In the genomic region with DNA sequence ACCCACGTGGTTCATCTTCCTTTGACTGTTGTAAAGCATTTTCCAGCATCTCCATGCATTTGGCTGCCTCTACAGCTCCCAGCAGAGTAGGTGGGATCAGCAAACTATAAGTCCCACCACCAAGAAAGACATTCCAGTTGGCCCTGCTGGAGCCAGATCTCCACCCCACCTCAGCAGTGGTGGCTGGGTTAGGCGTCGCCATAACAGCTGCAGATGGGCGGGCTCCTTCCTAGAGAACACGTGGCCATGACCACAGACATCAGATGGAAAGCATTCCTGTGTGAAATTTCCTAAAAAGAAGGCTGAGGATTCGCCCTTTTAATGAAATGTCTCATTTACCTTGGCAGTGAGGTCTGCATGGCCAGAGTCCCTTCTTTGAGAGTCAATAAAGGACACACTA, we compare ENCODE assay signal across 22 mouse cellular contexts.
"Had no signal": no experiment of that assay in that cellular context is flagged by ENCODE, and none has a peak within 500 bp of the region (broad histone marks: within the 10 kb centered on the region; RNA-seq: fewer than 3 reads in every experiment).

No protein-coding gene starts in this region.

- H3K36me3 ChIP-seq: limb, embryonic 12.5 days; limb, embryonic 15.5 days; midbrain, embryonic 12.5 days; midbrain, embryonic 15.5 days; neural tube, embryonic 13.5 days; stomach, embryonic 15.5 days had no signal

- ATAC-seq: intestine, postnatal 0 days; midbrain, embryonic 15.5 days had no signal

- H3K9ac ChIP-seq: limb, embryonic 12.5 days; limb, embryonic 15.5 days; midbrain, embryonic 12.5 days; midbrain, embryonic 15.5 days; neural tube, embryonic 13.5 days; stomach, embryonic 15.5 days had no signal

- H3K4me1 ChIP-seq: limb, embryonic 12.5 days; limb, embryonic 15.5 days; midbrain, embryonic 12.5 days; midbrain, embryonic 15.5 days; neural tube, embryonic 13.5 days; stomach, embryonic 15.5 days had no signal

- H3K4me3 ChIP-seq: layer of hippocampus, adult 2 months; left cerebral cortex, adult 2 months; limb, embryonic 12.5 days; limb, embryonic 15.5 days; midbrain, embryonic 12.5 days; midbrain, embryonic 15.5 days; neural tube, embryonic 13.5 days; stomach, embryonic 15.5 days had no signal

- H3K9me3 ChIP-seq: limb, embryonic 12.5 days; limb, embryonic 15.5 days; midbrain, embryonic 12.5 days; midbrain, embryonic 15.5 days; neural tube, embryonic 13.5 days; stomach, embryonic 15.5 days had no signal

- DNase-seq: kidney, adult 2 months; kidney, postnatal 25 days; layer of hippocampus, postnatal 36 days; left cerebral cortex, postnatal 4 days; lung, adult 2 months; lung, postnatal 14 days; lung, postnatal 4 days; retina, postnatal 1 day; right cerebral cortex, postnatal 25 days; spleen, adult 18-20 months; thymus, adult 18-20 months; thymus, postnatal 36 days had no signal

- H3K27ac ChIP-seq: kidney, postnatal 0 days; layer of hippocampus, adult 2 months; left cerebral cortex, adult 2 months; limb, embryonic 12.5 days; limb, embryonic 15.5 days; midbrain, embryonic 12.5 days; midbrain, embryonic 15.5 days; neural tube, embryonic 13.5 days; stomach, embryonic 15.5 days had no signal

- H3K4me2 ChIP-seq: limb, embryonic 12.5 days; limb, embryonic 15.5 days; midbrain, embryonic 12.5 days; midbrain, embryonic 15.5 days; neural tube, embryonic 13.5 days; stomach, embryonic 15.5 days had no signal

- H3K27me3 ChIP-seq: limb, embryonic 12.5 days; limb, embryonic 15.5 days; midbrain, embryonic 12.5 days; midbrain, embryonic 15.5 days; neural tube, embryonic 13.5 days; stomach, embryonic 15.5 days had no signal
